Mouse (Mus musculus) cortical plate, adult 2 months (tissue): ENCODE data around the gene Lmo3. TPM values are rescaled to one million over a fixed set of nuclear protein-coding genes. Genes with fewer than 3 reads are reported as not detected.

ENCODE experiments used
- H3K27ac ChIP-seq: fragments of 200-500 bp; 2 replicates; pipeline ENCODE4 v1.5.1; 2012; ENCODE audit warnings: low read length, control low read depth, inconsistent platforms; ENCODE audit not compliant: insufficient read depth
- H3K4me1 ChIP-seq: fragments of 200-500 bp; 2 replicates; pipeline ENCODE4 v1.6.1; 2011; ENCODE audit warnings: low read length; ENCODE audit not compliant: control insufficient read depth, insufficient read depth
- H3K4me3 ChIP-seq: fragments of 200-500 bp; 2 replicates; pipeline ENCODE4 v1.5.1; 2011; ENCODE audit warnings: mild to moderate bottlenecking, low read length, control low read depth; ENCODE audit not compliant: insufficient read depth
- CTCF ChIP-seq: fragments of 200-500 bp; IDR thresholded peaks from 2 replicates; pipeline ENCODE4 v1.5.1; 2011; ENCODE audit warnings: mild to moderate bottlenecking, control low read depth, low read length; ENCODE audit not compliant: insufficient read depth; ENCODE audit errors: extremely low read depth
- POLR2A ChIP-seq: fragments of 200-500 bp; IDR thresholded peaks from 2 replicates; pipeline ENCODE4 v1.6.1; 2011; ENCODE audit warnings: mild to moderate bottlenecking, low read length, control low read depth; ENCODE audit not compliant: insufficient read depth; ENCODE audit errors: extremely low read depth
- polyA plus RNA-seq: library from polyadenylated mRNA; depleted of rRNA; stranded (reverse); fragments of >200 nt; gene quantifications from 2 replicates; pipeline ENCODE4 v1.2.3, GENCODE M21; 2012

The Lmo3 gene
- polyA plus RNA-seq, 1 experiment, result 73.5 TPM

DNA sequence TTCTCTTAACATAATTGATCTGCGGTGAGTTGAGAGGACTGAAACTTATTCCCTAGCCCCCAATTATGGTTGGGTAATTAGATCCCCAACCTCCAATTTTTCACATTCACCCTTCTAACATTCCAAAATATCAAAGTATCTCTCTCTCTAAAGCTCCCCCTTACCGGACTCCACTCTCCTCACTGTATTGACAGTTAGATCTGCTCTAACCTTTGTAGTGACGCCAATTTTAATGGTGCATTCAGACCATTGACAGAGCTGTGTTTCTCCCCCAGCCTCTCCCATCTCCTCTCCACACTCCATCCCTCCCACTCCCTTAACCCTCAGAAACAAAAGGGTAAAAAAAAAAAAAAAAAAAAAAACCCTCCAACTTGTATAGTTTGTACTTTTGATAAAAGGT lies 154.9 kb downstream of the Lmo3 start:
- no peak overlapping the region for H3K27ac ChIP-seq
- TF ChIP-seq CTCF (no peak), POLR2A (no peak)
- no peaks in the 10 kb centered on the region for H3K4me1 ChIP-seq
- H3K4me3 ChIP-seq, result no peak overlapping the region

DNA sequence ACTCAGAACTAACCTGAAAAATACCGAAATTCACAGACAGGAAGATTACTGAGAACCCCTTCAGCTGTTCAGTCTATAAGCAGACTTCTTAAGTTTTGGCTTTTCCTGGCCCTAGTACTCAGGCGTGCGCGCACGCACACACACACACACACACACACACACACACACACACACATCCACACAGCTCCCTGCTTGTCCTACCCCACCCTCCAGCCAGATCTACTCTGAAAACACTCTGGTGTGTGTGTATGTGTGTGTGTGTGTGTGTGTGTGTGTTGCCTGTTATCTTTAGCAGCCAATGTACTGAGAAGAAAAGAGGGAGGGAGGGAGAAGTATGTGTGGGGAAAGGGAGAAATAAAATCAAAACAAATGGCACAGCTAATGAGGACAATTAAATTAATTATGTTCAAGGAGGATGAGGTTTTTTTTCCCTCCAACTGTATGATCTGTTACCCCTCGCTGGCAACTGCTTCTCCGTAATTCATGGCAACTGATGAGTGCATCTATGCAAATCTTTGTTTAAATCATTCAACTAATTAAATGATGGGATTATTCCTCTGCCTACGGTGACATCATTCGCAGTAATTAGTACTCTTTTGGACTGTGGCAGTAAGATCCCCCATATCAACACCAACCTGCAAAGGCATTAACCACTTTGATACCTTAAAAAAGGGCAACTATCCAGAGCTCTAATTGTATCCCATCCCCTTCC lies 157.1 kb downstream of the Lmo3 start:
- no peak for TF ChIP-seq POLR2A
- TF ChIP-seq CTCF, result no peak
- no peak overlapping the region for H3K27ac ChIP-seq
- H3K4me1 ChIP-seq, result no peaks in the 10 kb centered on the region
- no peak overlapping the region for H3K4me3 ChIP-seq

DNA sequence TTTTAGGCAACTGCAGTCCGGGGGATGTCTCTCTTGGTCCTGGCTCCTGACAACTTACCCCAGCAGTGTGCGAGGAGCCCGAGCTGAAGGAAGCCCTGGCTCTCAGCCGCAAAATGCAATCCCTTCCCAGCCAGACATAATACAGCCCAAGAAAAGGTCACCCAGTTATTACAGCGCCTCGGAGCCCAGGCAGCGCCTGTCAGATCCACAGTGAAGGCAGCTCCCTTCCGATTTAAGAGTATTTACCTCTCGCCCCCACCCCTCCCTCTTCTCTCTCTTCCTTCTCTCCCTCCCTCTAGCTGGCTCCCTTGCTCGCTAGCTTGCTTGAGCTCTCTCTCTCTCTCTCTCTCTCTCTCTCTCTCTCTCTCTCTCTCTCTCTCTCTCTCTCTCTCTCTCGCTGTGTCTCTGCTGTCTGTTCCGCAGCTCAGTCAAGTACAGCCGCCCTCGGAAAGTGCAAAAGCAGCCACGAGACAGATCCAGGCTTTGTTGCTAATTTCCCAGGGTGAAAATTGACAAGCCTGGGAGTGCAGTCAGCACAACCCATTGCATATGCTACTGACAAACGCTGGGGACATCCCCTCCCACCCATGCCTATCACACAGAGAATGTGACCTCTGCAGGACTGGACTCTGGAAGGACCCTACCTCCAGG lies 159.0 kb downstream of the Lmo3 start:
- TF ChIP-seq CTCF, result no peak
- peak; percentile 58; the same call in 1 of the 2 replicates for TF ChIP-seq POLR2A
- peak overlapping the region; percentile 91 for H3K4me3 ChIP-seq
- H3K27ac ChIP-seq, result peak overlapping the region; percentile 17
- no peaks in the 10 kb centered on the region for H3K4me1 ChIP-seq

DNA sequence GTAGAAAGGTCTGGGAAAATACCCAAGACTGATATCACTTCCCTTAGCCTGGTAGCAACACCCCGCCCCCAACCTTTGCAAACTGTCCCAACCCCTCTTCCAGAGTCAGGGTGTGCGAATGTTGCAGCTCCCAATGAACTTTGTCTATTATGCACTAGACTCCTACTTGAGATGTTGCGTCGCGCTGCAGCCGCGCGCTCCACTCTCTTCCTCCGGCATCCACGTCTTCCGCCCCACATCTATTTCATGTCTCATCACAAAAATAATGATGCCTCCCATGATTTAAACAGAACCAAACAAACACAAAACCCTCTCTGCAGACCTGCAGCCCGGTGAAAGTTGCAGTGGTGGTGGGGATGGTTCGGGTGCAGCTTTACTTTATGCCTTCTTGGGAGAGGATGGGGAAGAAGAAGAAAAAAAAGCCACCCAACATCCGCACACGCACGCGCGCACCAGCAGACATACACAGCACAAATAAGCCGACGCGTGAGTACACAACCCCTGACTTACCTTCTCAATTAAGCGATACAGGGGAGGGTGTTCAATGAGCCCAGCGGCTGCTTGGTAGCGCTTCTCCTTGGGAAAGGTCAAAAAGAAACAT lies 159.7 kb downstream of the Lmo3 start:
- TF ChIP-seq POLR2A (0 out of 2 replicates have a peak, but pooled peaks have one; percentile 9), CTCF (no peak)
- H3K4me1 ChIP-seq, result no peaks in the 10 kb centered on the region

DNA sequence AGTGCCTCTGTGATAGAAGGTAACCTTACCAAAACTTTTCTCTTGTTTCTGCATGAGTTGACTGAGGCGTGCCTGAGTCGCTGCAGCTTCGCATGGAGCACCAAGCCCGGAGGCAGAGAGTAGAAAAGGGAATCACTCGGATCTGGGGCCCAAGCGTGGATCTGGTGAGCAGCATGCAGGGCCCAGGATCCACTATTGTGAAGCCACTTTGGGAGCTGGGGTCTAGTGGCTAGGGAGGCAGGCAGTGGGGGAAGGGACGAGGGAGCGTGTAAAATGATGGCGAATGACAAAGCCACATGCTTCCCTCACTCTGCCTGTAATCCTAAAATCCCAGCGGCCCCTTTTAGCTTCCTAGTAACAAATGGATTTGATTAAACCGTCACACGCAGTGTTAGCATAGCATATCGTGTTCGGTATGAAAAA lies 160.6 kb downstream of the Lmo3 start:
- Histone ChIP-seq H3K4me1 (peaks cover 1% of the 10 kb centered on the region; the same call in 1 of the 2 replicates), H3K27ac (peak overlapping the region; percentile 76; the same call in 1 of the 2 replicates), H3K4me3 (peak overlapping the region; percentile 91)
- no peak for TF ChIP-seq CTCF
- no peak for TF ChIP-seq POLR2A

More for the DNA sequence above, 159.7 kb downstream of the Lmo3 start:
- peak overlapping the region; percentile 91 for H3K4me3 ChIP-seq
- peak overlapping the region; percentile 76 for H3K27ac ChIP-seq

DNA sequence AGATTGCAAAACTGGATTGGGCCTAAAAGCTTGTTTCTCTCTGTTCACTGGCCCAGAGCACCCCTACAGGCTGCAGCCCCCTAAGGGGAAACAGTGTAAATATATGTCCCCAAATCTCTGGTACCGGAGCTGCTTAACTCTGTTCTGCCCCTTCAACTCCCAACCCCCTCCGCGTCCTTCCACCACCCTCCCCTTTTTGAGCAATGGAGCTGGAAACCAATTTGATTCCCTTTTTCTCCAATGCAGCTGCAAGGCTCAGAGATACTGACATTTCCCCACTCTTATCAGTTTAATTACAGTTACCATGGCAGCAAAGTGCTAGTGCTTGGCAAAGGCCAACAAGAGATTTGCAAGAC lies 161.3 kb downstream of the Lmo3 start:
- Histone ChIP-seq H3K27ac (no peak overlapping the region), H3K4me1 (peaks cover 2% of the 10 kb centered on the region; the same call in 1 of the 2 replicates), H3K4me3 (peak overlapping the region; percentile 91)
- no peak for TF ChIP-seq POLR2A
- no peak for TF ChIP-seq CTCF

DNA sequence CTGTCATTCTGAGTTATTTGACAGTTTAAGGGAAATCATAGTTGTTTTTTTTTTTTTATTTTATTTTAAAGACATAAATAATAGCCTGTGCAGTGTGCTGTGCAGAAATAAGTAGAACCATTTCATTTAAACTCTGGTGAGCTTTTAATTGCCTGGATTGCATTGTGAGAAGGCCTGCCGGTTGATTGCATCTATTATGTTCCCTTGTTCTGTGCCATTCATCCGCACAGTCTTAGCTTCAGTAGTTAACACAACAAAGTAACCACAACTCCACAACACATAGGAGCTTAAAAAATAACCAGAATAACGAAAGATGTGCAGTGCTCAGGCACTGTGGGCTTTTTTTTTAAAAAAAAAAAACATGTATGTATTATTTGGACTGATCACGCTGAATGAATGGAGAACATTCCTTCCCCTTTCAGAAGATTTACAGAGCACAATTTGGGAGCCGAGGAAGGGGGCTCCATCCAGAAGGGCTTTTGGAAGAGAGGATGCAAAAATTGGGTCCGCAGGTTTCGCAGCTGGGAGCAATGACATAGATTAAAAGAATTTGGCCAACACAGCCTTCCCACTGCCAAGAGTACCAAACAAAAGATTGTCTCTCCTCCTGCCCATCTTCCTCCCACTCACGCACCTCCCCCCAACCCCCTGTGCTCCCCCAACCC lies 161.8 kb downstream of the Lmo3 start:
- TF ChIP-seq CTCF, result no peak
- H3K4me1 ChIP-seq, result peaks cover 3% of the 10 kb centered on the region; the same call in 1 of the 2 replicates
- H3K27ac ChIP-seq, result no peak overlapping the region
- H3K4me3 ChIP-seq, result peak overlapping the region; percentile 91

DNA sequence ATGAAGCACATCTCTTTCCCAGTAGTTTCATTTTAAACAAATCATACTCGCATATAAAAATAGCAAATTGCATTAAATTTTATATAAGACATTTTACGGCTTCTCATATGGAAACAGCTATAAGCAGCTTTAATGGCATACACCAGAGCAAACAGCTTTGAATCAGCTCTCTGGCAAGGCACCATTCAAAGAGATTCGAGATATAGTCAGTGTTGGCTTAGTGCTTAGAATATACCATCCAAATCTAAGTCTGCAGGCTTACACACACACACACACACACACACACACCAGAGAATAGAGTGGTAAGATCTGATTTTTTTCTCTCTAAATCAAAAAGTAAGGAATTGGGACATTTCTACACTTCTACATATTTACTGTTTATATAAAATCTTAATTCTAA lies 169.7 kb downstream of the Lmo3 start:
- Histone ChIP-seq H3K4me3 (no peak overlapping the region; the same call in 1 of the 2 replicates), H3K4me1 (peaks cover 4% of the 10 kb centered on the region; the same call in 1 of the 2 replicates), H3K27ac (no peak overlapping the region)
- TF ChIP-seq POLR2A (no peak), CTCF (no peak)

DNA sequence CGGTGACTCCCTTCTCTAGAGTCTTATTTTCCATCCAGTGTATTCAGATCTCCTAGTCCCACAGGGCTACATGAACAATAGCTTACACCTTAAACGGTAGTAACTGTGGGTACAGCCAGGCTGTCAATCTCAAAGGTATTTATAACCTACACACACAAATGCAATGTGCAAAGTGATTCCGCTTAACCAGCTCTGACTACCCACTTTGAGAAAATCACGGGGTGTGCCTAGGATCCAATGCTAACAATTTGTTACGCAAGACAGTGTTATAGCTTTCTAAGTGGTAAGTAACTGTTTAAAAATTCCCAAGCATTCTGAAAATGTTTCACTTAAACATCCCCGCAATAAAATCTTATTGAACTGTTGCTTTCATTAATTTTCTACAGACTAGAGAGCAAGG lies 179.7 kb downstream of the Lmo3 start:
- no peak overlapping the region for H3K4me3 ChIP-seq
- no peak overlapping the region for H3K27ac ChIP-seq
- TF ChIP-seq POLR2A (no peak), CTCF (no peak)
- H3K4me1 ChIP-seq, result peaks cover 2% of the 10 kb centered on the region; the same call in 1 of the 2 replicates

DNA sequence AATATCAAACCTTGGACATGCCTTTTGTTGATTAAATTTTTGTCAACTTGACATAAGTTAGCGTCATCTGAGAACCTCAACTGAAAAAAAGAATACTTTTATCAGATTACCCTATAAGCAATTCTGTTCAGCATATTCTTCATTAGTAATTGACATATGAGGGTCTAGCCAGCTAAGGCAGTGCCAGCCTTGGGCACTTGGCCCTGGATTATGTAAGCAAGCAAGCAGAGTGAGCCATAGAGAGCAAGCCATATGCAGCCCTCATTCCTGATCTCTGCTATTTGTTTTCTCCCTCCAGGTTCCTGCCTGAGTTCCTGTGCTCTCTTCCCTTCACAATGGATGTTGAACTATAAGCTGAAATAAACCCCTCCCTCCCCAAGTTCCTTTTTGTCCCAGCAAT lies 182.9 kb downstream of the Lmo3 start:
- H3K4me1 ChIP-seq, result peaks cover 2% of the 10 kb centered on the region; the same call in 1 of the 2 replicates
- TF ChIP-seq CTCF (no peak), POLR2A (no peak)
- H3K27ac ChIP-seq, result no peak overlapping the region
- no peak overlapping the region for H3K4me3 ChIP-seq
